Mouse (Mus musculus) lung, adult 2 months (tissue): ENCODE measurements around the gene Eml6.

ENCODE experiments used
- CTCF ChIP-seq: fragments of 200-500 bp; IDR thresholded peaks from 2 replicates; pipeline ENCODE4 v1.5.1; 2011; ENCODE audit warnings: mild to moderate bottlenecking, low read length, control low read depth; ENCODE audit not compliant: insufficient read depth
- POLR2A ChIP-seq: fragments of 200-500 bp; IDR thresholded peaks from 2 replicates; pipeline ENCODE4 v1.6.1; 2011; ENCODE audit warnings: low read depth, mild to moderate bottlenecking, control low read depth, low read length, borderline replicate concordance; ENCODE audit errors: extremely low read depth

GRCm38 (mm10) chr11:29774760-29775159 is 251.1 kb downstream of the Eml6 start:
- no peak for TF ChIP-seq CTCF
- no peak for TF ChIP-seq POLR2A
